Mouse (Mus musculus) neural tube, embryonic 12.5 days (tissue): ENCODE results near the gene Atp13a3. TPM values are rescaled to one million over a fixed set of nuclear protein-coding genes. Genes with fewer than 3 reads are reported as not detected.

Source experiments
- ATAC-seq: fragments of 200-750 bp; cut with Nextera tagmentation; 2 replicates; pipeline ENCODE4 v1.8.0; 2017; ENCODE audit warnings: low read depth, mild to moderate bottlenecking, moderate TSS enrichment, moderate library complexity; ENCODE audit not compliant: low FRiP score
- H3K27ac ChIP-seq: fragments of 300-500 bp; sonication (generic); 2 replicates; pipeline ENCODE4 v1.5.1; 2016
- H3K27me3 ChIP-seq: fragments of 300-500 bp; sonication (generic); replicated peaks from 2 replicates; pipeline ENCODE4 v1.6.1; 2016; ENCODE audit warnings: mild to moderate bottlenecking
- H3K36me3 ChIP-seq: fragments of 300-500 bp; sonication (generic); 2 replicates; pipeline ENCODE4 v1.6.1; 2016; ENCODE audit warnings: mild to moderate bottlenecking
- H3K4me1 ChIP-seq: fragments of 300-500 bp; sonication (generic); 2 replicates; pipeline ENCODE4 v1.6.1; 2016
- H3K4me2 ChIP-seq: fragments of 300-500 bp; sonication (generic); replicated peaks from 2 replicates; pipeline ENCODE4 v1.6.1; 2016; ENCODE audit warnings: mild to moderate bottlenecking
- H3K4me3 ChIP-seq: fragments of 300-500 bp; sonication (generic); 2 replicates; pipeline ENCODE4 v1.5.1; 2016
- H3K9ac ChIP-seq: fragments of 300-500 bp; sonication (generic); 2 replicates; pipeline ENCODE4 v1.6.1; 2016; ENCODE audit warnings: mild to moderate bottlenecking
- H3K9me3 ChIP-seq: fragments of 300-500 bp; sonication (generic); 2 replicates; pipeline ENCODE4 v1.6.1; 2016; ENCODE audit warnings: mild to moderate bottlenecking
- WGBS: fragments of 180-500 bp; shearing (Covaris S2); methylation state at CpG from one replicate; pipeline ENCODE4 v1.1.7; 2016; 5-methylcytosine and 5-hydroxymethylcytosine counted together
- polyA plus RNA-seq: library from polyadenylated mRNA; unstranded; fragments of >200 nt; fragmentation: Nextera tagmentation; extraction: Ambion mirVana; gene quantifications from 2 replicates; pipeline ENCODE4 v1.2.1, GENCODE M21; 2016

The Atp13a3 gene
- polyA plus RNA-seq, 1 experiment from 2014 or later, result 13.3 TPM

- Histone ChIP-seq H3K27ac (no peak overlapping the region), H3K27me3 (no peaks in the 10 kb centered on the region), H3K4me1 (no peaks in the 10 kb centered on the region), H3K9ac (no peak overlapping the region), H3K9me3 (no peaks in the 10 kb centered on the region), H3K4me2 (no peak overlapping the region), H3K4me3 (no peak overlapping the region), H3K36me3 (no peaks in the 10 kb centered on the region)
- 83% methylated on average over 4 of the region's 4 CpGs for WGBS
- ATAC-seq, result no peak
These were observed 140.2 kb downstream of the Atp13a3 start for GRCm38 (mm10) chr16:30265611-30266010.

- ATAC-seq, result no peak
- H3K4me1 ChIP-seq, result no peaks in the 10 kb centered on the region
- no peaks in the 10 kb centered on the region for H3K36me3 ChIP-seq
- WGBS, result 67% methylated on average over 4 of the region's 4 CpGs
- H3K9ac ChIP-seq, result no peak overlapping the region
- H3K27me3 ChIP-seq, result no peaks in the 10 kb centered on the region
- H3K27ac ChIP-seq, result no peak overlapping the region
- no peak overlapping the region for H3K4me2 ChIP-seq
- no peaks in the 10 kb centered on the region for H3K9me3 ChIP-seq
- no peak overlapping the region for H3K4me3 ChIP-seq
These were observed 142.6 kb downstream of the Atp13a3 start for GRCm38 (mm10) chr16:30263156-30263555.

GRCm38 (mm10) chr16:30262664-30263063, 143.1 kb downstream of the Atp13a3 start:
- Histone ChIP-seq H3K4me1 (no peaks in the 10 kb centered on the region), H3K27me3 (no peaks in the 10 kb centered on the region), H3K27ac (no peak overlapping the region), H3K36me3 (no peaks in the 10 kb centered on the region), H3K9ac (no peak overlapping the region), H3K4me3 (no peak overlapping the region), H3K4me2 (no peak overlapping the region), H3K9me3 (no peaks in the 10 kb centered on the region)
- WGBS, result 0% methylated on average over 2 of the region's 2 CpGs
- no peak; the same call in 1 of the 2 replicates for ATAC-seq

Other genes starting within 250 kb of the Atp13a3 start
- gene Cpn2, start 138.5 kb downstream of the Atp13a3 start, polyA plus RNA-seq, result not detected in 2 replicates
- gene Lrrc15, start 122.7 kb downstream of the Atp13a3 start, polyA plus RNA-seq, result 0.27 and 0.41 TPM in 2 replicates
- 1.3 and 1.6 TPM in 2 replicates for gene Gp5, start 95.2 kb downstream of the Atp13a3 start, polyA plus RNA-seq
- 60.8 and 61.7 TPM in 2 replicates for gene Tmem44, start 144.9 kb upstream of the Atp13a3 start, polyA plus RNA-seq
- gene Lsg1, start 181.6 kb upstream of the Atp13a3 start, polyA plus RNA-seq, result 72.8 and 73.6 TPM in 2 replicates
- gene Fam43a, start 193.7 kb upstream of the Atp13a3 start, polyA plus RNA-seq, result 20.2 and 23.2 TPM in 2 replicates